Mouse (Mus musculus) thymus, adult 2 months (tissue): Measurements from ENCODE around the gene Pax3. TPM values are rescaled to one million over a fixed set of nuclear protein-coding genes. Genes with fewer than 3 reads are reported as not detected.
A peak's percentile ranks its signal among the peaks of the same experiment; 100 is the strongest.

Experiments used
- DNase-seq: peaks from one replicate; pipeline ENCODE4 v3.0.0; 2021
- H3K27ac ChIP-seq: fragments of 200-500 bp; 2 replicates; pipeline ENCODE4 v1.5.1; 2012; ENCODE audit warnings: low read length, control low read depth; ENCODE audit not compliant: control insufficient read depth, insufficient read depth
- H3K27me3 ChIP-seq: fragments of 200-500 bp; 2 replicates; pipeline ENCODE4 v1.6.1; 2012; ENCODE audit warnings: mild to moderate bottlenecking, low read length, moderate library complexity, mixed read lengths; ENCODE audit not compliant: control insufficient read depth, insufficient read depth
- H3K36me3 ChIP-seq: fragments of 200-500 bp; 2 replicates; pipeline ENCODE4 v1.6.1; 2012; ENCODE audit warnings: mild to moderate bottlenecking, low read length, moderate library complexity; ENCODE audit not compliant: control insufficient read depth, insufficient read depth
- H3K4me1 ChIP-seq: fragments of 200-500 bp; replicated peaks from 2 replicates; pipeline ENCODE4 v1.6.1; 2012; ENCODE audit warnings: low read length; ENCODE audit not compliant: control insufficient read depth, insufficient read depth
- H3K4me3 ChIP-seq: fragments of 200-500 bp; 2 replicates; pipeline ENCODE4 v1.5.1; 2012; ENCODE audit warnings: mild to moderate bottlenecking, low read length, control low read depth, moderate library complexity; ENCODE audit not compliant: control insufficient read depth, insufficient read depth
- CTCF ChIP-seq: fragments of 200-500 bp; IDR thresholded peaks from 2 replicates; pipeline ENCODE4 v1.5.1; 2012; ENCODE audit warnings: mild to moderate bottlenecking, control low read depth, low read length, moderate library complexity, borderline replicate concordance; ENCODE audit not compliant: control insufficient read depth, poor library complexity, insufficient read depth; ENCODE audit errors: extremely low read depth
- POLR2A ChIP-seq: fragments of 200-500 bp; IDR thresholded peaks from 2 replicates; pipeline ENCODE4 v1.6.1; 2012; ENCODE audit warnings: mild to moderate bottlenecking, low read length, control low read depth, moderate library complexity; ENCODE audit not compliant: control insufficient read depth, poor library complexity, insufficient read depth; ENCODE audit errors: extremely low read depth
- WGBS: fragments of 180-500 bp; shearing (Covaris S2); methylation state at CpG from one replicate; pipeline ENCODE4 v1.1.7; 2018; 5-methylcytosine and 5-hydroxymethylcytosine counted together
- polyA plus RNA-seq: library from polyadenylated mRNA; depleted of rRNA; stranded (reverse); fragments of >200 nt; gene quantifications from 2 replicates; pipeline ENCODE4 v1.2.3, GENCODE M21; 2012

Pax3 gene
- polyA plus RNA-seq, 1 experiment, result 0.11 TPM

DNA sequence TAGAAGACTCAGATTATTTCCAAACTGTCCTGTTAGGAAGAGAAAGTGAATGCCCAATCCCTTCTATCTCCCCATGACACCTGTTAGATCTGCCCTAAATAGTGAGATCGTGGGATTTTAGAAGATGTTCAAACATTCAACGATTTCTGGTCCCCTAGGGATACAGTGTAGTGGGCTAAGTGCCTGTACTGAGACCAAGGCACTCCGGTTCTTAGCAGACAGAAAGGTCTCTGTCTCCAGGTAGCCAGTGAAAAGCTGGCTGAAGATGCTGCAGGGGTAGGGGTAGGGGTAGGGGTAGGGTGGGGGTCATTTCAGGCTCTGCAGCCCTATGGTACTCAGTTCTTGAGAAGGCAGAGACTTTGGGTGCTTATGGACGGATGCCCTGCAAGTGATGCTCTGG is 7.4 kb upstream of the Pax3 start:
- no peak for DNase-seq
- TF ChIP-seq POLR2A, result no peak
- no peak for TF ChIP-seq CTCF
- Histone ChIP-seq H3K27ac (no peak overlapping the region), H3K4me3 (no peak overlapping the region), H3K36me3 (no peaks in the 10 kb centered on the region), H3K27me3 (peaks cover 11% of the 10 kb centered on the region), H3K4me1 (no peaks in the 10 kb centered on the region)
- WGBS, result 26% methylated on average over 4 of the region's 4 CpGs

DNA sequence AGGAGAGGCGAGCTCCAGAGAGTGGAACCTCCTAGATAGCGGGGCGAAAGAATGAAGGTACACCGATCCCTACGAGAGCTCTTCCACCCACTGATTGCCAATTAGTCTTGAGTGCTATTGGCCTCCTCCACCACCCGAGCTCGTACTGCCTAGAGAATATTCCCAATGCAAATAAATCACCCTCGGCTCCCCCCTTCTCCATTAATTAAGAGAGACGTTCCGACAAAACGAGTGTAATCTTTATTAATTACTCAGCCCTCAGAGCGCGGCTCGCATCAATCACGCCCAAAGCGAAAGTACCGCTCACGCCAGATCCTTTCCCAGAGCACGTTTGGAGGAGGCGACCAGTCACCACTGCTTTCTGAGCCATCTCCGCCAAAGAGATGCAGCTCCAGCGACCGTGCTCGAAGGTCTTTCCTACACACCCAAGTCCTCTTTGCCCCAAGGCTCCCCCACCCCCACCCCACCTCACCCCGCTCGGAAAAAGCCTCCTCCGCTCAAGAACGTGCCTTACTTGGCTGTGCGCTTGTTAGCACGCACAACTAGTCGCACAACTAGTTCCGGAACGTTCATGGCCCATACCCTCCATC is 6.8 kb upstream of the Pax3 start:
- DNase-seq, result no peak
- no peaks in the 10 kb centered on the region for H3K36me3 ChIP-seq
- H3K4me3 ChIP-seq, result peak overlapping the region; percentile 7; the same call in 1 of the 2 replicates
- H3K27me3 ChIP-seq, result peaks cover 14% of the 10 kb centered on the region
- H3K4me1 ChIP-seq, result no peaks in the 10 kb centered on the region
- TF ChIP-seq POLR2A, result no peak
- 2% methylated on average over 33 of the region's 33 CpGs for WGBS
- H3K27ac ChIP-seq, result no peak overlapping the region

DNA sequence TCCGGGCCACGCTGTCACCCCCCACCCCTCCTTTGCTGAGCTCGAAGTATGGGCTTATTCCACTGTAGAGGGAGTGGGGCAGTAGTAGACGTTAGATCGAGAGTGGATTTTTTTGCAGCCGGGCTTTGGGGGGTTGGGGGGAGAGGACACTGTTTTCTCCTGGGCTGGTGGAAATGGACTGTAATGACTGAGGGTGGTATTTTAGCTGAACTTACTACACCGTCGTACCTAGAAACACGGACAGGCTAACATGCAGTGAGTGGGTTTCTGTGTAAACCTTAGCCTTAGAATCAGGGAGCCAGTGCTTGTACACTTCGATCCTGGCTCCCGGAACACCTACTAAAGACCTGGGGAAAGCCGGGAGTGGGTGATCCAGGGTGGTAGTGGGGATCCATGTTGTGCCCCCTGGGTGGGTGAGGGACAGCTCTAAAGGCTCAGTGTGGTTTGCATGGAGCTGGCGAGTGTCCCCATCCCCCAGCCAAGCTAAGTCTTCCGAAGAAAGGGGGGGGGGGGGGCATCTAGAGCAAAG is 6.2 kb upstream of the Pax3 start:
- Histone ChIP-seq H3K4me3 (no peak overlapping the region), H3K36me3 (no peaks in the 10 kb centered on the region), H3K4me1 (no peaks in the 10 kb centered on the region), H3K27ac (no peak overlapping the region), H3K27me3 (peaks cover 14% of the 10 kb centered on the region)
- 7% methylated on average over 14 of the region's 14 CpGs for WGBS
- no peak for TF ChIP-seq CTCF
- no peak for TF ChIP-seq POLR2A
- no peak for DNase-seq

DNA sequence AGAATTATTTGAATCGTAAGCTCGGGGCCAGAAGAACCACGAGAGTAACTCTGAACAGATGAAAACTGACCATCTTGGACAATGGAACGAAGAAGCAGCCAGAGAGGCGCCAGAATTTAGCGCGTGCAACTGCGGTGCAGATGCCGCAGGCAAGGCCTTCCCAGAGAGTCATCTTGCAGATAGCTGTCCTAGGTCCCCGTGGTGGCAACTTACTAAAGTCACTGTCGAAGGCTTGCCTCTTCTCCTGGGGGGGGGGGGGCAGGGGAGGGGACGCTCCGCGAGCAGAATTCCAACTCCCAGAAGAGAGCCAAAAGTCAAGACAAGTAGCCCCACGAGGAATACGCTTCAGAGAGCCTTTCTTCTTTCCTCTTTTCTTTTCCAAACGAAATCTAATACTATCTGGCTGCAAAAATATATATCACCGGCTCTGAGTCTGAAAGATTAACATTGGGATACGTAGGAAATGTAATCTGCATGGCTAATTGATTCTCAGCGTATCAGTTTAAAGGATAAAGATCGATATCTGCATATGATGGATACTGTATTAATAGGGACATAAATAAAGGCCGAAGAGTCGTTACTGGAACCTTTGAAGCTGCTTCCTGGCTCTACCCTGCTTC is 5.6 kb upstream of the Pax3 start:
- Histone ChIP-seq H3K36me3 (no peaks in the 10 kb centered on the region), H3K27ac (no peak overlapping the region), H3K4me1 (no peaks in the 10 kb centered on the region), H3K27me3 (peaks cover 14% of the 10 kb centered on the region), H3K4me3 (no peak overlapping the region)
- 8% methylated on average over 23 of the region's 23 CpGs for WGBS
- no peak for DNase-seq
- no peak for TF ChIP-seq CTCF
- no peak for TF ChIP-seq POLR2A

DNA sequence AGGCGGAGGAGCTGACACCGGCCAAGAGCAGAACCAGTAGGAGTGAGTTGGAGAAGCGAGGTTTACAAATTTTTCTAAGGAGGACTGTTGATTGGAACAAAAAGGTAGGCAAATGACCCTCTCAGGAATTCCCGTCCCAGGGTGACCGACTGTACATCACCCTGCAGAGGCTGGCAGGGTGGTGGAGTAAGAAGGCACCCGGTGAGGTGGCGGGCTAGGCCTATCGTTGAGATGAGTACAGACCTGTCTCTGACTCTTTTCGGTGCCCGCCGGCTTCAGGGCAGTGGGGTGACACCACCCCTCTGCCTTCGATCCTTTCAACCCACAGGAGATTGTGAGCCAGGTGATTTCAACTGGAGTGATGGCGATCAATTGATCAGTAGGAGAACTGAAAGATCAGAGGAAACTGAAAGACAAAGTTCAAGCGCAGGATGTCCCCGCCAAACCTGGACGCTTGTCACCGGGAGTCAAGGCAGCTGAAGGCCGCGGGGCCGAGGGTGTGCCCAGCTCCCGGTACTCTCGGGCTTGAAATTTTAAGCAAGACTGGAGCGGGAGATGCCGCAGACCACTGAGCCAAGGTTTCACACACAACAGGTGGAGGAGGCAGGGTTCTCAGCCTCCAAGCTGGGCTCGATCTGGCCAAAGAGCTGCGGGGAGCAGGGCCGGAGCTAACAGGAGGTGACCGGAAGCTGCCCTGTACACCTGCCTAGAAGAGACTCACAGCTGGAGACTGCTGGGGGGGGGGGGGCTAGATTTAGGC is 4.5 kb upstream of the Pax3 start:
- Histone ChIP-seq H3K4me1 (no peaks in the 10 kb centered on the region), H3K27ac (no peak overlapping the region), H3K27me3 (peaks cover 17% of the 10 kb centered on the region), H3K4me3 (no peak overlapping the region), H3K36me3 (no peaks in the 10 kb centered on the region)
- DNase-seq, result no peak
- WGBS, result 12% methylated on average over 28 of the region's 28 CpGs
- TF ChIP-seq CTCF (no peak), POLR2A (no peak)

- no peak for DNase-seq
- WGBS, result 5% methylated on average over 15 of the region's 15 CpGs
- H3K27ac ChIP-seq, result no peak overlapping the region
- no peaks in the 10 kb centered on the region for H3K4me1 ChIP-seq
- H3K4me3 ChIP-seq, result no peak overlapping the region
- peaks cover 22% of the 10 kb centered on the region for H3K27me3 ChIP-seq
- no peak for TF ChIP-seq POLR2A
- H3K36me3 ChIP-seq, result no peaks in the 10 kb centered on the region
Observed at GRCm38 (mm10) chr1:78200191-78200590, 3.3 kb upstream of the Pax3 start.

DNA sequence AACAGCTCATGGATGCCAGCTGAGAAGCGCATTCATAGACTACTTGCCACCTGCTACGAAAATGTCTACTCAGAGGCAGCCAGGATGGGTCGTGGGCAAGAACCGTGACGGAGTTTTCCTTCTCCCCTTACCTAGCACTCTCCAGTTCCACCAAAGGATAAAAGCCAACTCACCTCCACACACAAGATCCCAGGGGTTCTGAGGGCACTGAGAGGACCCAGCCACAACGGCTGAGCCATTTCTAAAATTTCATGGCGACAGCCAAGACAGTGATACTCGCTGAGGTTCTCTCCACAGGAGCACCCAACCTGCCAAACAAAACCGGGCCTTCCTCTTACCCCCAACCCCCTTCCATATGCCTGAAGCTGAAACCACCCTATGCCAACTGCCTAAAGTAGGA is 2.3 kb upstream of the Pax3 start:
- no peaks in the 10 kb centered on the region for H3K4me1 ChIP-seq
- H3K4me3 ChIP-seq, result no peak overlapping the region
- H3K27me3 ChIP-seq, result peaks cover 24% of the 10 kb centered on the region
- H3K27ac ChIP-seq, result no peak overlapping the region
- TF ChIP-seq CTCF, result no peak
- DNase-seq, result no peak
- 11% methylated on average over 9 of the region's 9 CpGs for WGBS
- no peaks in the 10 kb centered on the region for H3K36me3 ChIP-seq
